Mouse (Mus musculus): ENCODE results near the gene Papss1.

Gene Papss1

GRCm38 (mm10) chr3:131636126-131636525 lies 71.6 kb downstream of the Papss1 start:
- no peak for DNase-seq

- no peak for DNase-seq
Measured at GRCm38 (mm10) chr3:131637008-131637407, 72.4 kb downstream of the Papss1 start.

- no peak for DNase-seq
Measured at GRCm38 (mm10) chr3:131637664-131638063, 73.1 kb downstream of the Papss1 start.

- no peak for DNase-seq
Measured at GRCm38 (mm10) chr3:131638216-131638615, 73.6 kb downstream of the Papss1 start.

- peak; percentile 1 to 11 for DNase-seq
Measured at GRCm38 (mm10) chr3:131642681-131643292, 78.2 kb downstream of the Papss1 start.

GRCm38 (mm10) chr3:131645203-131645602 lies 80.6 kb downstream of the Papss1 start:
- no peak for DNase-seq

DNA sequence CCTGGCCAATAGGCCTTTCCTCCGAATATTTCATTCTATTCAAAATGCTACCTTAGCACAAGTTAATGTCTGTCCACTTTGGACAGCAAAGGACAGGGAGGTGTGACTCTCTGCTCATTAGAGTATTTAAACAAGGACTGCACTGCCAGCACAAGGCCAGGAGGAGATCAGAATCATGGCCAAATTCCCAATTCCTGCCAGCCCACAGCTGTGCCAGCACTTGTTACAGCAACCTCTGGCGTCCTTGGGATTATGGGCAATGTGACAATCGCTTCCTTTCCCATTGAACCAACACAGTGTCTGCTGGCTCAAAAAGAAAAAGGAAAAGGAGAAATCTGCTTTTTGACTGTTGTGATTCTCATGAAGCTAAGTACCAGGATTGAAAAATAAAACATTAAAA lies 89.8 kb downstream of the Papss1 start:
- no peak for DNase-seq

GRCm38 (mm10) chr3:131656032-131656431 lies 91.5 kb downstream of the Papss1 start:
- no peak for DNase-seq

GRCm38 (mm10) chr3:131660126-131660525 lies 95.6 kb downstream of the Papss1 start:
- DNase-seq: no peak

- DNase-seq: no peak
Measured at GRCm38 (mm10) chr3:131660629-131661028, 96.1 kb downstream of the Papss1 start.

GRCm38 (mm10) chr3:131662589-131663148 lies 98.1 kb downstream of the Papss1 start:
- DNase-seq: no peak

GRCm38 (mm10) chr3:131669910-131670309 lies 105.3 kb downstream of the Papss1 start:
- DNase-seq: no peak

- DNase-seq: no peak
Measured at GRCm38 (mm10) chr3:131686106-131686505, 121.5 kb downstream of the Papss1 start.

- DNase-seq: no peak
Measured at GRCm38 (mm10) chr3:131689949-131690348, 125.4 kb downstream of the Papss1 start.

GRCm38 (mm10) chr3:131690543-131690942 lies 126.0 kb downstream of the Papss1 start:
- DNase-seq: no peak

- DNase-seq: no peak
Measured at GRCm38 (mm10) chr3:131691202-131691601, 126.6 kb downstream of the Papss1 start.
